Mouse (Mus musculus) urinary bladder, postnatal 25 days (tissue): Measurements from ENCODE around the gene Calml3.
"Not testable (repeated sequence)": the region's sequence is repeated elsewhere in the genome, so short reads cannot be mapped to it uniquely, and the experiment has no call there.

Source experiments
- DNase-seq: peaks from one replicate; pipeline ENCODE4 v3.0.0; 2022; ENCODE audit warnings: low spot score

The Calml3 gene

DNA sequence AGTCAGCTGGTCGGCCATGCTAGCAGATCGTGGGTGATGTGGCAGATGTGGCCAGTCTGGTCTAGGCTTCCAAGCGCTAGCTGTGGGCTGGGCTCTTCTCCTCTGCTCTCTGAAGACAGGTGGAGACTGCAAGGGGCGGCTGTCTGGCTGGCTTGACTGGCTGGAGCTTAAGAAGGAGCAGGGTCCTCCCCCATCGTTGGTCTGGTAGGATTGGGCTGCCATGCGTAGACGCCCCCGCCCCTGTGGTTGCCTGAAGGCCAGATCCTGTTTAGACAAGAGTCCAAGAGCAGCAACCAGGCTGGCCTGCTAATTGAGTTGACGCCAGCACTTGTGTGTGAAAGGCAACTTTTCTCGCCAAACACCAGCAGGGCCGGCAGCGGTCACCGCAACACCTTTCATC, at the start of gene Calml3:
Gene Calml3 (minus strand): TSS at position 131 of the 400 bp plus-strand sequence.
- DNase-seq: no peak

GRCm38 (mm10) chr13:3850330-3850729, 46.2 kb upstream of the Calml3 start:
- no peak for DNase-seq

- not testable (repeated sequence) for DNase-seq
Measured at GRCm38 (mm10) chr13:3840662-3841061, 36.5 kb upstream of the Calml3 start.

DNA sequence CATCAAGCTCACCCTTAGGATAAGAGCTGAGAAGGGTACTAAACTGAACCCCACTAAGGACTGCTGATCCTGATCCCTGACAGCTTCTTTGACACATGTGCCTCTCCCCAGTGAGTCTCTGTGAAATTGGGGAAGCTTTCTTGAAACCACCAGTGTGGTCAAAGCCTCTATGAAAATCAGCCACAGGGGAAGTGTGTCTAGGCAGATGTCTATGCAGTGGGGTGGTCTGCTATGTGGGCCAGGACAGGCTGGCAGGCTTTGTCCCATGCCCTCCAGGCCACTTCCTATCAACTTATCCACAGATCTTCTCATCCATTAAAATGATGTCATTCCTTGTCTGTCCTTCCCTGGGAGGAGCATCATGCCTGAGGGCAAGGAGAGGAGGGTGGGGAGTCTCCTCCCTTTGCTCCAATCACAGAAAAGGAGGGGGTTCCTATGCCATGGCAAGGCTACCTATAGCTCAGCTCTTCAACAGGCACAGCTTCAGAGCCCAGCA, 33.2 kb upstream of the Calml3 start, which contains the start of gene Calm4:
Gene Calm4 (plus strand): TSS at position 446 of the 496 bp plus-strand sequence.
- DNase-seq: not testable (repeated sequence)

DNA sequence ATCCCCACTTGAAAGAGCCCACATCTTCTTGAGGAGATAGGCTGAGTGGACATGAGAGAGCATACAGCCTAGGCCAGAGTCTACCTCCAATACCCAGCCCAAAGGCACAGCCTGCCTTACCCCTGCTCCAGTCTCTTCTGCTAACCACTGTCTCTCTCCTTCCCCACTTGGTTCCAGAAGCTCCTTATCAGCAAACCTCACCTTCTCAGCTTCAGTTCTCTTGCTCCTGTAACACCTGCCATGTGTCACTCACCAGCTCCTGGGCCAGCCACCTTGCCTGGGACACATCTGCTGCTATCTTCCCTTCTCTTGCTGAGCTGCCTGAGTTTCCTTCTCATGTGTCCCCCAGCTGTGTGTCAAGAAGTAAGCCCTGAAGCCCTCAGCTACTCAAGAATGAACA, 29.5 kb upstream of the Calml3 start:
- DNase-seq: not testable (repeated sequence)

- DNase-seq: no peak
Measured at GRCm38 (mm10) chr13:3832450-3832849, 28.3 kb upstream of the Calml3 start.

DNA sequence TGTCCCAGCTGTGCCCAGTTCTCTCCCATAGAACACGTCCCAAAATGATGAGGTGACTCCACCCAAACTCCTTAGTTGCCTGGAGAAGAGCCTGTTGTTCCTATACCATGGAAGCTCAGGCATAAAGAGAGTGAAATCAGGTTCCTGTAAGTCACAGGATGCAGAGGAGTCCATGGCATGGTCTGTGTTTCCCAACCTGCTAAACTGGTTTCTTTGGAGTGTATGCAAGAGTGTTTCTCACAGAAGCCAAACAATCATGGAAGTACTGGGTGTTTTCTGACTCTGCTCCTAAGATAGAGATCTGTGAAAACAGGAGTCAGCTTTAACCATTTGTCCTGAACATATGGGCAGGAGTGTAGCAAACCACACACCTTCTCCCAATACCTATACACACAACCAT, 27.9 kb upstream of the Calml3 start:
- DNase-seq: no peak

- peak; percentile 19 for DNase-seq
Measured at GRCm38 (mm10) chr13:3831546-3831945, 27.4 kb upstream of the Calml3 start.

- no peak for DNase-seq
Measured at GRCm38 (mm10) chr13:3825726-3826125, 21.6 kb upstream of the Calml3 start.

DNA sequence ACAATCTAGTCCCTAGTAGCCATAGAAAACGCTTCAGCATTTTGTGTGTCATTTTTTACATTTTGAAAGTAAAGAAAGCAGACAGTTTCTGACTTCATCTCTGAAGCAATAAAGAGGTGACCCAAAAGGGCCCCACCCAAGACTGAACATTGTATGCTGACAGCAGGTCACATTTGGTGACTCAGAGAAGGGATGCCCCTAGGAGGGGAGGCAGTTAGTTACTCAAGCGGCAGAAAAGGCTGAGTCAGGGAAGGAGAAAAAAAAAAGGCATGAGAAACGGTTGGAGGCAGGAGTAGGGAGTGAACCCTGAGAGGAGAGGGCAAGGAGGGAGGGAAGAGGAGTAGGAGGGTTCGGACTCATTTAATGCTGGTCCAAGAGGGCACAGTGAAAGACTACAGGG, 18.0 kb upstream of the Calml3 start:
- DNase-seq: no peak

DNA sequence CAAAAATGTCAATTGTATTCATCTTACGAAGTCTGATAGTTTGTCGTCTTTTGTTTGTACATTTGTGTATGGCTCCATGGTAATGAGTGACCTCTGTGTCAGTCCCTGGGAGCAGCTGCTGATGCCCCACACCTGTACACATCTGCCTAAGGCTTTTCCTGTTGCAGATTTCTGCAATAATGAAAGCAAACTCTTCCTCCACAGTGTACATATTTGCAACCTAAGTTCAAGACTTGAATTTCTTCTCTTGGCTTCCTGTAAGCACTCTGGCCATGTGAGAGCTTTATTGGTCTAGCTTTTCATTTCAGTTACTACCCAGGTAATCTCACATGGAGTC, 14.6 kb upstream of the Calml3 start:
- no peak for DNase-seq

- no peak for DNase-seq
Measured at GRCm38 (mm10) chr13:3818012-3818739, 14.1 kb upstream of the Calml3 start.

DNA sequence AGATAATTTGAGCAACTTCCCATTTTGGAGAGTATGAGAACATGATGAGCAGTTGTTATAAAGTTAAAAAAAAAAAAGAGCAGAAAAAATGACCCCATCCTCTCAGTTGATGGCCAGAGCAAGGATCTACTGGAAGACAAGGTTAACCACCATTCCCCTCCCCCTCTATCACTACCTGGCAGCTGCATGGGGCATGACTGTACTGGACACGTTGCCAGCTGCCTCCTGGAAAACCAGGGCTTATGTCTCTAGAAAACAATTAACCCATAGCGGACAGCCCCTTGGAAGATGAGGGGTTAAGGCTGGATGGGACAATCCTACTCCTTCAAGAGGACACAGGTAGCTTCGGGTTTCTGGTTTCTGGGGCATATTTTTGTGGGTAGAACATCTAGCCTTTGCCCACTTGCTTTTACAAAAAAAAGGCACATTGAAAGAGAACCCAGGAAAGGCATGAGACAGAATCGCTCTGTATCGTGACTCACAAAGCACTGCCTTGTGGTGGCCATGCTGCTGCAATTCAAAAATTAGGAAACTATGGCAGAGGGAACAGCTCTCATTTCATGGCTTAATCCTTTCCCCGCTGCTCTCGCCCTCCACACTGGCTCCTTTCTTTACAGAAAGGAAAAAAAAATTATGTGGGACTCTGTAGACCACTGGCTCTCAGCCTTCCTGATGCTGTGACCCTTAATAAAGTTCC, 3.2 kb upstream of the Calml3 start:
- no peak for DNase-seq

DNA sequence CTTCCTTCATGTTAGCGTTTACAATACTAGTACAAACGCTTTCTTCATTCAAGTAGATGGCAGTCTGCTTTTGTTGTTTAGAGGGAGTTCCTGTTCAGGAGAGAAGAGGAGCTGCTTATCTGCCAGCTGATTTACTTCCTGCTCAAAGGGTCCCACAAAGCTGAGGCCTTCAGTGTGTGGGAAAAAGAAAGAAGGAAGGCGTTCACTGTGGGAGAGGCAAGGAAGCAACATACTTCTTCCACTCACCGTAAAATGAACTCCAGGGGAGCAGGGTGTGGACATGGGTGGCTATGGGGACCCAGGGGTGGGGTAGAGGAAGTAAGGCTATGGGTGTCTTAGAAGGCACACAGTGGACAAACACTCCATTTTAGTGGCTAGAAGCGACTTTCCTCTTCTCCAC, 1.5 kb upstream of the Calml3 start:
- no peak for DNase-seq

DNA sequence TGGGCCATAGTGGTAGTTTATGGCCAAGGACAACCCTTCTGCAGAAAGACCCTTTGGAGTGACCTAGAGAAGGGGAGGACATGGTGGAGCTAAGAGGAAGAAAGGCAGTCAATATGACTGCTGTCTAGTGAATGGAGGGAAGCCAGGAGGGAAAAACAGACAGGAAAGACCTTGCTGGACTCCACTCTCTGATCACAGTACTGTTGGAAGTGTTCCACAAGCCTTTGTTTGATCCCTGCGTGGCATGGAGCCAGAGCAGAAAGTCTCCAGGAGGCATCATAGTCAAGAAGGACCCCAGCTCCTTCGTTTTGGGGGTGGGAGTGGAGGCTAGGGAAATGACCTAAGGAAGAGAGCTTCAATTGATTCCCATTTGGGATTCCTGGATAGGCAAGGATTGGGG, 1.0 kb upstream of the Calml3 start:
- DNase-seq: no peak

DNA sequence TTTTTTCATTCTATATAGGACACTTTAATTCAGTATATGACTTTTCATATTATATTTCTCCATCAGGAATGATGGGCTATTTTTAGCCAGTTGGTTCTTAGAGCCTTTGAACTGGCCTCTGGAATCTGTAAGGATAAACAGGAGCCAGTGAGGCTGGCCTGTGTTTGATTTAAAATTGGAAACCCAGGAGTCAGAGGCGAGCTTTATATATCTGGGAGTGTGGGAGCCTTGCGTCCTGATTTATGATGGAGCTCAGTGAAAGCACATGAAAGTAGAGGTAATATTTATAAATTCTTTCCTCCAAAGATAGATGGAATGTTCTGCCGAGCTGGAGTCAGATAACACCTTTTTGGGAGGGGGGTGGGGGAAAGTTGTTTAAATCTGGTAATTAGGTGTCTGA, 4.7 kb downstream of the Calml3 start:
- DNase-seq: no peak

DNA sequence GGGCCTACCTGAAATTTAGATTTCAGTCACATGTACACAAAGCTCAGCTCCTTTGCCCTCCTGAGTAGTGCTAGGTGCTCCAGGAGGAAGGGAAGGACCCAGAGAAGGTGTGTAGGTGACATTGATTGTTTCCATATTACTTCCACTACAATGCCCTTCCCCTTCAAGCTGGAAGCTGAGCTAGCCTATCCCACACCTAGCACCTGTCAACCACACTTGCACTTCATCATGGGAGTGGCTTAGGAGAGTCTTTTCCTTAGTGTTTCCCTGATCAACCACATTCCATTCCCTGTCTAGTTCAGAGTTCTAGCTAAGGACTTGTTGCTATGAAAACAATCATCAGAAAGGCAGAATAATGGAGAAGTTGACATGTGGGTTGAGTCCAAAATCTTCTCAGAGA, 5.4 kb downstream of the Calml3 start:
- DNase-seq: no peak

DNA sequence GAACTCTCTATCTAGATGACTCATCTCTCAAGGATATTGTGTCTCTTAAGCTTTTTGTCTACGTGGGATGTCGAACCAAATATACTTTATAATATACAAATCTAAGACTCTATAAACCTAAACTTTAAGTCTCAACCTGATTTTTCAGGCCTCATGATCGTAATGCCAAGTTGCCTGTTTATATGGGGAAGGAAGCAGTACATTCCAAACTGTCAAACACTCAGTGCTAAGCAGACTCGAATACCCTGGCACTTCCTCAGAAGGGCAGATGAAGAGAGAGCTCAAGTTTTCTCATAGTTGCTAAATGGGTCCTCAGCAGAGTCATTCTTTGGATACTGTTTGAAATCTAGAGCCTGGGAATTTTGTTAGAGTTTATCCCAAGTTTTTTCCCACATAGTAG, 7.5 kb downstream of the Calml3 start:
- no peak for DNase-seq

- no peak for DNase-seq
Measured at GRCm38 (mm10) chr13:3789531-3789930, 14.6 kb downstream of the Calml3 start.

DNA sequence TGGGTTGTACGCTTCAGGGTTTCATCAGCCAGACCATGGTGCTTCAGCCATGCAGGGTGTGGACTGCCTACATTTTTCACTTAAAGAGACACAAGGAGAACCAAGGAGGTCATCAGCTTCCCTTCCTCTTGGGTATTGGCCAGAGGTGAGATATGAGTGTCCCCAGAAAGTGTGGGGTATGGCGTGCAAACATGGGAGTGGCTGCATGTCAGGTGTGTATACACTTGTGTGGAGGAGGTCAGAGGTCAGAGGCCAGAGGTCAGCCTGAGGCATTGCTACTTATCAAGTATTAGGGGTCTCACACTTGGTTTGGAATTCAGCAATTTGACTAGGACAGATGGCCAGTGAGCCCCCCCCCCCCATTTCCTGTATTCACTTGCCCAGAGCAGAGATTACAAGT, 15.5 kb downstream of the Calml3 start:
- no peak for DNase-seq

DNA sequence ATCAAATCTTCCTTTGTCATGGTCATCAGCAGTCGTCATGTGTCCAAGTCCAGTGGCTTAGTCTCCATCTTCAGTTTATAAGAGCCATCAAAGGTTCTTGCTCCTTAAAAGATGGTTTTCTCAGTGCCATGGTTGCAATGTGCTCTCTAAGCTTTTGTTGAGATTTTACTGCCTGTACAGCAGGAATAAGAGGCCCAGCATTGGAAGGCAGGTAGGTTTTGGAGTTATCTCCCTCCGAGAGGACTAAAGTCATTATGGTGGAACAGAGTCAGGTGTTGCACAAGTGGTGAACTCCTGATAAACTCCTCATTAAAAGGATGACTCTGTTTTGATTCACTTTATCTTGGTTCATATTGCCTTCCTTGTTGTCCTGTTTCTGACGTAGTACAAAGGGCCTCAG, 16.5 kb downstream of the Calml3 start:
- no peak for DNase-seq

DNA sequence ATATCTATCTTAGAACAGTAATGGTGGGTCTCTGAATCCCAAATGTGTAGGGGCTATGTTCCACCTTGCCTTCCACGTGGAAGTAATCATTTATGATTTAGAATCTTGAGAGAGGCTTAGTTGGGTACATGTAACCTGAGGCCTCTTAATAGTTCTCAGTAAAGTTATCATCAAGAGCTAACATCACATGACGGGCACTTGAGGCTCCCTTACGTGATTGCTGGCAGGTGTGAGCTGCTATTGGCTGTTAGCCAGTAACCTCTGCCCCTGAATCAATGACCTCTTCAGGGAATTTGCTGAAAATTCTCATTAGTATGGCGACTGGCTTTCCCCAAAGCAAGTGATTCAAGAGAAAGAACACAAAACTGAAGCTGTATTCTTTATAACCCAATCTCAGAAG, 17.0 kb downstream of the Calml3 start:
- DNase-seq: no peak

DNA sequence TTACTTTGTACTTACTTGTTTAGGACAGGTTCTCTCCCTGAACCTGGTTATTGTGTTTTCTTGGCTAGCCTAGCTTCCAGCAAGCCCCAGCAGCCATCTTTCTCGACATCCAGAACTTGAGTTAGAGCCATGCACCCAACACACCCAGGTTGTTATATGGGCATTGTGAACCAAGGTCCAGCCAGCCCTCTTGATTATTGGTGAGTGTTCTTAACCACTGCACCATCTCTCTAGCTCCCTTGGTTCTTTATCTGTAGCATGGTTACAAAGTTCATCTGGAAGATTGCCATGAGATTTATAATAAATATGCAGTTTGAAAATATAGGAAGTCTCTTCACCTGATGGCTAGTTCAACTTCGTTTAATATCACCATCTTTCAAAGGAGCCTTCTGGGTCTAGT, 20.5 kb downstream of the Calml3 start:
- no peak for DNase-seq

GRCm38 (mm10) chr13:3782499-3782898, 21.6 kb downstream of the Calml3 start:
- DNase-seq: no peak
